Mouse (Mus musculus) adrenal gland, postnatal 14 days (tissue): ENCODE measurements around the gene Man1c1. TPM values are rescaled to one million over a fixed set of nuclear protein-coding genes. Genes with fewer than 3 reads are reported as not detected.

ENCODE experiments used
- DNase-seq: peaks from one replicate; pipeline ENCODE4 v3.0.0; 2021; ENCODE audit warnings: mixed read lengths
- total RNA-seq: library from RNA; stranded (reverse); gene quantifications from 2 replicates; pipeline ENCODE4 v1.2.3, GENCODE M21; 2021

The Man1c1 gene
- total RNA-seq, 1 experiment from 2014 or later = 21.5 TPM

DNA sequence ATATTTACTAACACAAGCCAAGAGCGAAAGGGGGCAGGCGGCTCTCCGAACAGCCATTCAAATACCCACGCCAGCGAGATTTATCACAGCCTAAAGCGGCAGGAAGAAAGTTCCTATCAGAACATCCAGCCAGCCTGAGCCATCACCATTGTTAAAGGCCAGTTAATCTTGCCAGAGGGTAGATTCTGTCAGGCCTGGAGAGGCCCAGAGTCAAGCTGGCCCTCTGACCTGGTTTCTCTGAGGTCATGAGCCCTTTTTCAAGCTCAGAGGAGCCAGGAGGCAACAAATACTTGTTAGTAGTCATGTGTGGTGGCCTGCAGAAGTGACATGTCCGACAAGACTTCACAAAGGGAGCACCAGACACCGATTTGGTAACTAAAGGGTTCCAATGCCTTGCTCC lies 28.3 kb downstream of the Man1c1 start:
- DNase-seq = no peak

DNA sequence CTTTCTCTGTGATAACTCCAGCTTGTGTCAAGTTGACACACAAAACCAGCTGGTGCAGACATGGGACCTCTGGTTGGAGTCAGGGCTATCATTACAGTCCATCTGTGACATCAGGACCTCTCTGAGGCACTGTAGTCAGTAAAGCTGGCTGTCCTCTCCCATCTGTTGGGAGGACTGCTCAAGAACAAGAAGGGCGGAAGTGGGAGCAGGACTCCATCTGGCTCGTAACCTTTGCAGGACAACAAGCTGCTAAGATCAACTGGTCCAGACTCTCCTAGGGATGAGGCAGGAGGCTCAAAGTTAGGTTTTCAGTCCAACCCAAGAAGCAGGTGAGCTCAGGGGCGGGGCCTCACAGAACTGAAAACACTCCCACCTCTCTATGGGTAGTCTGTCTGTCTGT lies 29.1 kb downstream of the Man1c1 start:
- no peak for DNase-seq

DNA sequence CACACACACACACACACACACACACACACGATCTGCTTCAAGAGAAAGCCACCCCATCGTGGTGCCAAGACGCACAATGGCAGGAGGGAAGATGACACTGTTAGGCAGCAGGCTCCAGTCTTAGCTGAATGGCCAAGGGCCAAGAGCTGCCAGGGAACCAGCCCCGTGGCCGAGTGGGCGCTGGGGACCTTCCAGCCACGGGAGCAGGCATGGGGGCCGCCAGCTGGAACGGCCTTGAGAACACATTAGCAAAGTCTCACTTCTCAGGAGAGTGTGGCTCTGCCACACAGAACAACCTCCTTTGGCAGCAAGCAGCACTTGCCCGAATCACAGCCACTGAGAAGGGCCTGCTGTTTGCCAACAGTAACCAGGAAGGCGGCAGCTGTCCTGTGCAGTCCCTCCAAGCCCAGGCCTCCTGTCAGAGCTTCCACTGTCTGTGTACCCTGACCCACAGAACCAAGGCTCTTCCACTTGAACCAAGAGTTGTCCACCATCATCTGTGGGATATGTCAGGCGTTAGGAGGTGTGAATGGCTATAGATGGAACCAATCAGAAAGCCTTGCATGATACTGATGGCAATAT lies 30.1 kb downstream of the Man1c1 start:
- peak; percentile 17 for DNase-seq

GRCm38 (mm10) chr4:134673151-134673550 lies 30.9 kb downstream of the Man1c1 start:
- DNase-seq = no peak

GRCm38 (mm10) chr4:134672326-134672725 lies 31.8 kb downstream of the Man1c1 start:
- DNase-seq = no peak

DNA sequence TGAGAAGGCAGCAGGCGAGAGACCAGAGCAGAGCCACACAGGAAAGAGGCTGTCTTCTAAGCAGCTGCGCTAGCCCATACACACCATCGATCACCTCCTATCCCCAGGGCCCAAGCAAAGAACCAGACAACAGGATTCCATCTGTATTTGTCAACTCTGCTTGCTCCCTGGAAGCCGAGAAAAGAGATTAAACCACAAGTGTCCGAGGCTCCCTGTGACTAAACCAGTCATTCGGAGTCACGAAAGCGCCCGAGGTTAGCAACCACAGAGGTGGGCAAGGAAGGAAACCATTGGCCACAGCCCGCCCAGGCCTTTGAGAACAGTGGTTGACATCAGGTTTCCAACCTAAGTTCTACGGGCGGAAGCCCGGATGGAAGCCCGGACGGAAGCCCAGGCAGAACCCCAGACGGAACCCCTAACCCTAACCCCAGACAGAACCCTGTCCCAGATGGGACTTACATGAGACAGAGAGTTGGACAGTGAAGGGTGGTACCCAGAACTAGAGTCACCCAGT lies 32.4 kb downstream of the Man1c1 start:
- DNase-seq = no peak

- DNase-seq = peak; percentile 74
Observed at GRCm38 (mm10) chr4:134669742-134670354, 34.2 kb downstream of the Man1c1 start.

GRCm38 (mm10) chr4:134668355-134669028 lies 35.6 kb downstream of the Man1c1 start:
- no peak for DNase-seq

- DNase-seq = no peak
Observed at GRCm38 (mm10) chr4:134666391-134666790, 37.7 kb downstream of the Man1c1 start.

DNA sequence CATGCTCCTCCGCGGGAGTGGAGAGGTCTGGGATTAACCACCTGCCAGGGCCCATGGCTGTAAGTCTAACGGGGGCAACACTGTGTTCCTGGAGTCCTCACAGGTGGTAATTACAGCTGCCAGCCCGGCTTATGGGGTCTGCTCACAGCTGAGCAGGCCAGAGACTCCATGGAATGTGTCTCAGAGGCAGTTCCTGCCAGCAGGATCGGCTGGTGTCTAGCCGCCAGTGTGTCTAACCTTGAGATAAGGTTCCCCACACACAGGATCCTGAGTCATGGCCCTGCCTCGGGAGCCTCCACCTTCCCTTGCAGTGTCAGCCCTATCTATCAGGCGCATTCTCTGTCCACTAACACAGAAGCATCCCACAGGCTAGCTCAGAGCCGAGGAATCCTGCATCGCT lies 41.0 kb downstream of the Man1c1 start:
- DNase-seq = peak; percentile 83

DNA sequence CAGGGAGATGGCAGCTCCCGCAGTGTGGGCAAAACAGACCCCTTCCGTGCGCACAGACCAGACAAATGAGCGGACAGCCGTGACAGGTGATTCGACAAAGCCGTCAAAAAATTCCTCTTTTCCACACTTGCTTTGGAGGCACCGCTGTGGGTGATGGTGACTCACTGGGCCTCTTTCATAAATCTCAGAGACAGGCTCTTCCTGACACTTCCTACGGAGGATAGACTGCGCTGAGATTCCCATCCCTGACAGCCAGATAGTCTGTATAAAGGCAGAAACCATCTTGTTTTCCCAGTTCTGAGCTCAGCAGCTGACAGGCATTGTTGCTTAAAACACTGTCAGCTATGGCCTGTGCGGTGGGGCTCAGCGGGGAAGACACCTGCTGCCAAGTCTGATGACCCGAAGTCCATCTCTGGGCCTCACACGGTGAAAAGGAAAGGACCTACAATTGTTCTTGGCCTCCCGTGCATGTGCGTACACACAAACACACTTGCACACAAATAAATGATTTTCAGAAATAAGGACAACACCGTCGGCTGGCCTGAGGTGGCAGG lies 43.4 kb downstream of the Man1c1 start:
- DNase-seq = peak; percentile 54

DNA sequence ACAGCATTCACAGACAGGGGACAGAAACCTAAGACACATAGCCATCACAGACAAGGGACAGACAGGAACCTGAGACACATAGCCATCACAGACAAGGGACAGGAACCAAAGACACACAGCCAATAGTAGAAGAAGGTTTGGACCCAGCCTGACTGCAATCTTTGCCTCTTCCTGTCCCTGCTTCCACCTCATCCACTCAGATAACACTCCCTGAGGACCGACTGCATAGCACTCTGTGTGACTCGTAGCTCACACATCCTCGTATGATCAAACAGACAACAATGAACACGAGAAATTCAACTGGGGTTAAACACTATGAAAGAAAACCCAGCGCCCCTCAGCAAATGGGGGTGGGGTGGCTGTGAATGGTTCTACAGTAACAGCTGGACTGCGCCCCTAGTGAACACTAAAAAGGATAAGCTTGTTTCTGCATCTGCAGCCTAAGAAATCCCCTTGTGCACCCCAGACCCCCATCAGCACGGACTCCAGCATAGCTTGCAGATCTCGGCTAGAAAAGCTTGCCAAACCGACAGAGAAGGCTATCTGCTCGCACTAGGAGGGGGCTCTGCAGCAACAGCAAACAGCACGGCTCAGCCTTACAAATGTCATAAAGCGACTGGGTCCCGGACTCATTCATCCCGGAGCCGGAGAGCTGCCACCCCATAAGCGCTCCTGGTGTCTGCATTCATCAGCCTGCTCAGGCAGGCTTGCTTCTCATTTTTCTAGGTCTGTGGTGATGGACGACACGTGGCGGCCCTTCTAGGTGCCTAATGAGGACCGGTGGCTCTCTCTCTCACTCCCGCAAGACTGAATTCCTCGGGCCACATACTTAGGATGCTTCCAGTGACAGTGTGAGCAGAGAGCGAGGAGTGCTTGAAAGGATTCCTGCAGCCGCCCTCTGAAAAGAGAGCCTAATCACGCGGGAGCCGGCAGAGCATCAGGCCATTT lies 44.5 kb downstream of the Man1c1 start:
- no peak for DNase-seq

- no peak for DNase-seq
Observed at GRCm38 (mm10) chr4:134657473-134657872, 46.6 kb downstream of the Man1c1 start.

GRCm38 (mm10) chr4:134654391-134654790 lies 49.7 kb downstream of the Man1c1 start:
- no peak for DNase-seq

- no peak for DNase-seq
Observed at GRCm38 (mm10) chr4:134652720-134653119, 51.4 kb downstream of the Man1c1 start.

- DNase-seq = no peak
Observed at GRCm38 (mm10) chr4:134652151-134652550, 51.9 kb downstream of the Man1c1 start.

- DNase-seq = peak; percentile 68
Observed at GRCm38 (mm10) chr4:134651358-134651757, 52.7 kb downstream of the Man1c1 start.

GRCm38 (mm10) chr4:134645042-134645948 lies 58.8 kb downstream of the Man1c1 start:
- DNase-seq = no peak

DNA sequence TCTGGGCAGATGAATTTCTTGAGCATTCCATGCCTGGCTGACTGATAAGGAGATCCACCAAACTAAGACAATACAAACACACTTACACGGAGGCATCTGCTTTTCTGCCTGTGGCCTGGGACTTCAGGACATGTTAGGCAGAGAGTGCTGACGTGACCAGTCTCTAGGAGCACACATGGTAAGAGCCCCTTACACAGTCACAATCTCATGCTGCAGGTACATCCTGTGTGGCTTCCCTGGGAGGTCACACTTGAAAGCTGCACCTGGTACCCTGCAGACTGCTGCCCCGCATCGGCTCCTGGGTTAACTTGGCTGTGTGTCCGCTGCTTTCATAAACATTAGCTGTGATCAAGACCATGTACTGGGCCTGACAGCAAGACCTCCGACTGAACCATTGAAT lies 59.7 kb downstream of the Man1c1 start:
- DNase-seq = no peak

GRCm38 (mm10) chr4:134641711-134642516 lies 62.2 kb downstream of the Man1c1 start:
- no peak for DNase-seq
